Mouse (Mus musculus): ENCODE results near the gene Cd248.

Cd248 gene

GRCm38 (mm10) chr19:5052166-5052822, 15.6 kb upstream of the Cd248 start:
- in situ Hi-C loops (cut with MboI, MseI), result no loop called here

- in situ Hi-C loops (cut with MboI, MseI), result no loop called here
These were observed 15.0 kb upstream of the Cd248 start for GRCm38 (mm10) chr19:5052853-5053252.

GRCm38 (mm10) chr19:5053909-5054308, 14.0 kb upstream of the Cd248 start:
- in situ Hi-C loops (cut with MboI, MseI), result no loop called here

GRCm38 (mm10) chr19:5056251-5056650, 11.6 kb upstream of the Cd248 start:
- in situ Hi-C loops (cut with MboI, MseI), result no loop called here

GRCm38 (mm10) chr19:5057876-5058775, 9.8 kb upstream of the Cd248 start:
- in situ Hi-C loops (cut with MboI, MseI), result no loop called here

- in situ Hi-C loops (cut with MboI, MseI), result no loop called here
These were observed 8.8 kb upstream of the Cd248 start for GRCm38 (mm10) chr19:5058801-5059771.

- in situ Hi-C loops (cut with MboI, MseI), result no loop called here
These were observed 7.2 kb upstream of the Cd248 start for GRCm38 (mm10) chr19:5060365-5061330.

- in situ Hi-C loops (cut with MboI, MseI), result no loop called here
These were observed 5.8 kb upstream of the Cd248 start for GRCm38 (mm10) chr19:5062041-5062440.

- in situ Hi-C loops (cut with MboI, MseI), result no loop called here
These were observed 5.4 kb upstream of the Cd248 start for GRCm38 (mm10) chr19:5062446-5062845.

- in situ Hi-C loops (cut with MboI, MseI), result no loop called here
These were observed 2.8 kb upstream of the Cd248 start for GRCm38 (mm10) chr19:5065104-5065503.

- in situ Hi-C loops (cut with MboI, MseI), result no loop called here
These were observed 658 bp upstream of the Cd248 start for GRCm38 (mm10) chr19:5067040-5067799.

- in situ Hi-C loops (cut with MboI, MseI), result no loop called here
These were observed 824 bp downstream of the Cd248 start for GRCm38 (mm10) chr19:5068570-5069234.

- in situ Hi-C loops (cut with MboI, MseI), result no loop called here
These were observed 1.6 kb downstream of the Cd248 start for GRCm38 (mm10) chr19:5069486-5069885.

- in situ Hi-C loops (cut with MboI, MseI), result no loop called here
These were observed 2.1 kb downstream of the Cd248 start for GRCm38 (mm10) chr19:5069978-5070377.

- in situ Hi-C loops (cut with MboI, MseI), result no loop called here
These were observed 3.2 kb downstream of the Cd248 start for GRCm38 (mm10) chr19:5071077-5071476.

GRCm38 (mm10) chr19:5071545-5072369, 3.9 kb downstream of the Cd248 start:
- in situ Hi-C loops (cut with MboI, MseI), result no loop called here

- in situ Hi-C loops (cut with MboI, MseI), result no loop called here
These were observed 4.6 kb downstream of the Cd248 start for GRCm38 (mm10) chr19:5072389-5073019.

- in situ Hi-C loops (cut with MboI, MseI), result no loop called here
These were observed 5.2 kb downstream of the Cd248 start for GRCm38 (mm10) chr19:5073028-5073427.

Measured in T-helper 2 cell (primary cell).